Mouse (Mus musculus): ENCODE results near the gene Calcoco2. TPM values are rescaled to one million over a fixed set of nuclear protein-coding genes. Genes with fewer than 3 reads are reported as not detected.

Calcoco2 gene
- not detected in 2 replicates for polyA plus RNA-seq (2012; rRNA removed)

GRCm38 (mm10) chr11:96111751-96112150 is at the start of gene Calcoco2:
Calcoco2 (minus strand) TSS chr11:96111964.

GRCm38 (mm10) chr11:96133239-96133865 is 21.6 kb upstream of the Calcoco2 start, which contains the start of gene Ttll6:
Ttll6 (plus strand) TSS chr11:96133786.

DNA sequence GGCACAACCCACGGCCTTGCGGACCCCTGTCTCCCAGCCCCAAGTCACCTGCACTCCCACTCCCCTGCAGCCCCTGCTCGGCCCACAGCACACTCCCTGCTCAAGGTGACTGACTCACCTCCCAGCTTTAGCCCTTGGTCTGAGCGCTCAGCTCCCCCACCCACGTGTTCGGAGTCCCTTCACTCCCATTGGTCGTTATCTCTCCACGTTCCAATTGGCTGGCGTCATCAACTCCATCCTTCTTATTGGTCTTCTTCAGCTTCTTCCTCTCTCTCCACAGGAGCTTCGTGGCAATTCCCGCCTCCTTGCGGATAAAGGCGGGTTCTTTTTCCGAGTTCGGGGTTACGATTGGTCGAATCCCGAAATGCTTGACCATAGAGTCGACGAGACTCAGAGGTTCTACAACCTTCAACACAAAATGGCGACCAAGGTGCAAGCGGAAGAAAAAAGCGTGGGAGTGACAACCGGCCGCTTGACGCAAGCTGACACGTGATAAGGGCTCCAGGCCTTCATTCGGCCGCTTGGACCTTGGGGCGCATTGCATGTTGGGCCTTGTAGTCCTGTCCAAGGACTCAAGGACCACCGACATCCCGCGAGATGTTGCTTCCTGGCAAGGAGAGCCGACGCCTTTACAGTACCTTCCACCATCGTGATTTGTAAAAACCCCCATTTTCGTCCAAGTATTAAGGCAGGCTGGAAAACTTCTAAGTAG is 36.1 kb downstream of the Calcoco2 start, which contains the start of gene Atp5g1:
Gene Atp5g1, minus strand, starts transcription at position 162 of the 712 bp plus-strand sequence.

GRCm38 (mm10) chr11:96065215-96065911 is 46.4 kb downstream of the Calcoco2 start, which contains the start of gene Ube2z:
Ube2z (minus strand) TSS chr11:96065388.

Other genes starting within 250 kb of the Calcoco2 start
- gene B4galnt2, start 197.1 kb downstream of the Calcoco2 start, polyA plus RNA-seq (2012; rRNA removed), result 0.07 and 0.09 TPM in 2 replicates
- gene Igf2bp1, start 106.0 kb downstream of the Calcoco2 start, polyA plus RNA-seq (2012; rRNA removed), result 1.3 and 1.6 TPM in 2 replicates
- 0.13 TPM in 1 of 2 replicates, not detected in the other for gene Gip, start 87.4 kb downstream of the Calcoco2 start, polyA plus RNA-seq (2012; rRNA removed)
- 19.2 and 21.1 TPM in 2 replicates for gene Snf8, start 77.1 kb downstream of the Calcoco2 start, polyA plus RNA-seq (2012; rRNA removed)
- 17.2 and 17.3 TPM in 2 replicates for gene Ube2z, start 46.6 kb downstream of the Calcoco2 start, polyA plus RNA-seq (2012; rRNA removed)
- 340 and 367 TPM in 2 replicates for gene Atp5g1, start 36.3 kb downstream of the Calcoco2 start, polyA plus RNA-seq (2012; rRNA removed)
- gene Ttll6, start 21.8 kb upstream of the Calcoco2 start, polyA plus RNA-seq (2012; rRNA removed), result 0.02 TPM in 1 of 2 replicates, not detected in the other
- not detected in 2 replicates for gene Hoxb13, start 82.4 kb upstream of the Calcoco2 start, polyA plus RNA-seq (2012; rRNA removed)
- not detected in 2 replicates for gene Hoxb9, start 159.5 kb upstream of the Calcoco2 start, polyA plus RNA-seq (2012; rRNA removed)
- 0.04 and 0.05 TPM in 2 replicates for gene Hoxb8, start 169.9 kb upstream of the Calcoco2 start, polyA plus RNA-seq (2012; rRNA removed)
- gene Hoxb7, start 174.7 kb upstream of the Calcoco2 start, polyA plus RNA-seq (2012; rRNA removed), result 0.07 and 0.16 TPM in 2 replicates
- 0.01 and 0.08 TPM in 2 replicates for gene Hoxb6, start 180.5 kb upstream of the Calcoco2 start, polyA plus RNA-seq (2012; rRNA removed)
- 0.23 and 0.30 TPM in 2 replicates for gene Hoxb5, start 191.4 kb upstream of the Calcoco2 start, polyA plus RNA-seq (2012; rRNA removed)
- 0.75 and 0.82 TPM in 2 replicates for gene Hoxb4, start 206.3 kb upstream of the Calcoco2 start, polyA plus RNA-seq (2012; rRNA removed)
- gene Hoxb3, start 211.4 kb upstream of the Calcoco2 start, polyA plus RNA-seq (2012; rRNA removed), result 0.56 and 0.65 TPM in 2 replicates
- 1.5 and 1.6 TPM in 2 replicates for gene Hoxb2, start 238.6 kb upstream of the Calcoco2 start, polyA plus RNA-seq (2012; rRNA removed)

Measured in liver, embryonic 18 days (tissue).